Mouse (Mus musculus): ENCODE results near the gene Atf7ip.

DNA sequence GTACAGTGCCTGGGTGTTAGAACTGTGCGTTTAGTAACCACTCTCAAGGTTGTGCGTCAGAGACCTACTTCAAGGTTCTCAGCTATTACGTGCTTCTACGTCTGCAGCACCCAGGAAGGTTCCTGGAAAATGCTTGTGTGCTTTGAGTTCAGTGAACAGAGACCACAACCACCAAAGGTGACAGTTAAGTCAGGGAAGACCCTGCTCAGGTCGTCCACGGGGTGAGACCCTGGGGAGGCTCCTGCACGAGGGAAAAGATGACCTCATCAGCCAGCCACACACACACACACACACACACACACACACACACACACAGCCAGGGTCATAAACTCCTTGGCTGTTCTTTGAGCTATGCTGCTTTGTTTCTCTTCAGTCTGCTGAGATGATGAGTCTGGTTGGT is 96.6 kb downstream of the Atf7ip start:
- TF ChIP-seq CTCF (IDR thresholded peaks at IDR 0.05; ENCODE audit: low read depth, low read length) (no peak), POLR2A (IDR thresholded peaks at IDR 0.05; ENCODE audit: insufficient read depth, low read length) (no peak)
